Mouse (Mus musculus): ENCODE measurements around the gene Naa11. TPM values are rescaled to one million over a fixed set of nuclear protein-coding genes. Genes with fewer than 3 reads are reported as not detected.

The Naa11 gene
- total RNA-seq (2017), result not detected in 3 replicates

DNA sequence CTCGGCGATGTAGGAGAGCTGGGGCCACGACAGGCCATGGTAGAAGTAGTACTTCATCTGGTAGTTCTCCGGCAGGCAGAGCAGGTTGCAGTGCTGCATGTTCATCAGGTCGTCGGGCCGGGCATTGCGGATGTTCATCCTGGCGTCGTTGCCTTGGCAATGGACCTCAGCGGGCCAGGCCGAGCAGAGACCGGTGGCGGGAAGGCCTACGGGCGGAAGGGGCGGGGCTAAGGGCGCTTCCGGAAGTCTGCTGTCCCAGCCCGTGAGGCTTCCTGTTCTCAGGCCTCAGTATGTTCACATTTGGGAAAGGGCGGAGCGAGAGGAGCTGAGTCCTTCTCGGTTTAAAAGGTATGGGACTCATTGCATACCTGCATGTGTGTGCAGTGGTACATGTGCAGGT, at the start of gene Naa11:
Gene Naa11, minus strand, starts transcription at position 220 of the 400 bp plus-strand sequence.
- no peak for ATAC-seq (replicated peaks; ENCODE audit: insufficient number of reproducible peaks, low FRiP score, low TSS enrichment, poor library complexity, severe bottlenecking)

DNA sequence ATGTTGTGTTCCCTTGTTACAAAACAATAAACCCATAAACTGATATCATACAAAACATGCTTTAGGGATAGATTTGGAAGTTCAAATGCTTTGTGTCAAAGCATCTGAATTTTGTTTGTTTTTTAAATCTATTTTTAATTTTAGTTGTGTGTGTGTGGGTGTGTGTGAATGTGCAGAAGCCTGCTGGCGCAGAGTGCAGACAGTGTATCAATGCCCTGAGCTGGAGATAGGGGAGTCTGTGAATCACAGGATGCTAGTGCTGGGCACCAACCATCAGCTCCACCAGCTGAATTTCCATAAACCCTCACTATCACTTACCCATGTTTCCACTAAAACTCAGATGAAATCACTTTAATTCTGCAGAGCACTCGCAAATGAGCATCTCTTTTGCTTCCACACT, 40.3 kb upstream of the Naa11 start:
- ATAC-seq (replicated peaks; ENCODE audit: insufficient number of reproducible peaks, low FRiP score, low TSS enrichment, poor library complexity, severe bottlenecking), result no peak

DNA sequence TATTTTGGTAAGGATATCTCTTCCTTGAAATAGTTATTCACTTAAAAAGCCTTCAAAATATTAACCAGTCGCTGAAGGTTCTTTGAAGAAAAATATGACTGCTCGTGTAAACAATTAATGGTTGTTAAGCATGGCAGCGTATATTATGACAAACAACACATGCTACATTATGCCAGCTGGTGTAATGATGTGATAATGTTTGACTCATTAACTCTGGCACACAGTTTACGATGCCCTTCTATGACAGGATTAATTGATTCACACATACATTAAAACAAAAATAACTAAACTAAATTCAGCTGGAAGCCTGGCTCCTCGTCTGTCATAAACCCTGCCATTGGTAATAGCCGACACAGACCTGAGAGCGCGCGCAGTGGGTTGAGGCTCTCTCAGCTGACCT, 37.8 kb upstream of the Naa11 start:
- ATAC-seq (replicated peaks; ENCODE audit: insufficient number of reproducible peaks, low FRiP score, low TSS enrichment, poor library complexity, severe bottlenecking), result no peak

DNA sequence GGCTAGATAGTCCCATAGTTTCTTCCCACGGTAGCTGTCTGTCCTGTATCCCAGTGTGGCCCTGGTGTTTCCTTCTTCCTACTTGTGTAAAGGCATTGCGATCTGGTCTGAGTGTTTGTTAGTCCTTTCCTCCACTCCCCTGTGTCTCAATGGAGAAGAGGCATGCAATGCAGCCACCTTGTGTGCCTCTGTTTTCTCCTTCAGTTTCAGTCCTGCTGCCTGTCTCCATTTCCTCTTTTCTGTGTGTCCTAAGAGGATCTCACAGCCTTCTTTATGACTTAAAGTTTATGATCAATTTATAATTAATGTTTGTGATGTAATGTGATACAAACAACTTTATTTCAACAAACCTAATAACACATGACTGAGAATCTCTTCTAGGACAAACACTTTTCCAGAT, 29.5 kb upstream of the Naa11 start:
- ATAC-seq (replicated peaks; ENCODE audit: insufficient number of reproducible peaks, low FRiP score, low TSS enrichment, poor library complexity, severe bottlenecking), result no peak

DNA sequence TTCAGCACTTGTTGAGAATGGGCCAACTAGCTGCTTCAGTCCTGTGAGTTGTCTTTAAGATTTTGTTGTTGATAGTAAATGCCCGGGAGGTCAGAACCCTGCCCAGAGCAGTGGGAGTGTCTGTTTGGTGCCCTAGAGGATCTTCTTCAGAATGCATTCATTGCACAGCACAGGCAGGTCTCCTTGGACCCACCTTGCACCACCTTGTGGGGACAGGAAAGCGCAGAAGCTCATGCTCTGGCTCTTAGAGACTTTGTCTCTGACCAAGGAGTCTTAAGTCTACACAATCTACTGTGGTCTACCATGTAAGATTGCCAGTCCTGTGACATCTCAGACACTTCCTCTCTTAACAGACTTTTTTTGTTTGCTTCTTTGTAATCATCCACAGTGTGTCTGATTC, 25.0 kb upstream of the Naa11 start:
- no peak for ATAC-seq (replicated peaks; ENCODE audit: insufficient number of reproducible peaks, low FRiP score, low TSS enrichment, poor library complexity, severe bottlenecking)

DNA sequence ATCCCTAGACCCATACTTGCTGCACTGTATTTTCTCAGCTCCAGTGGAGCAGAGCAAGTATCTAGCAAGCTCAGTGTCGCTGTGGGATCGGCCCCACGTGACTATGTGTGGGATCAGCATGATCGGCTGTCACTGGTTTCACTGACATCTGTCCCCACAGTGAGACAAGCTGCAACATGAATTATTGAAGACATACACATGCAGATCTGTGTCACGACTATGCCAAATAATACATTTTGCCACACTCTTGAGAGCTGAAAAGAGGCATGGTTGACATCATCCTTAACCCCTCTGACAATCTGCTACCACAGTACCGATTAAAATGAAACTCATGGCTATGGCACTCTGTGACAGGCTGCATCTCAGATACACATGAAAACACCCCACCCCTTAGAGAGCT, 23.7 kb upstream of the Naa11 start:
- ATAC-seq (replicated peaks; ENCODE audit: insufficient number of reproducible peaks, low FRiP score, low TSS enrichment, poor library complexity, severe bottlenecking), result no peak

DNA sequence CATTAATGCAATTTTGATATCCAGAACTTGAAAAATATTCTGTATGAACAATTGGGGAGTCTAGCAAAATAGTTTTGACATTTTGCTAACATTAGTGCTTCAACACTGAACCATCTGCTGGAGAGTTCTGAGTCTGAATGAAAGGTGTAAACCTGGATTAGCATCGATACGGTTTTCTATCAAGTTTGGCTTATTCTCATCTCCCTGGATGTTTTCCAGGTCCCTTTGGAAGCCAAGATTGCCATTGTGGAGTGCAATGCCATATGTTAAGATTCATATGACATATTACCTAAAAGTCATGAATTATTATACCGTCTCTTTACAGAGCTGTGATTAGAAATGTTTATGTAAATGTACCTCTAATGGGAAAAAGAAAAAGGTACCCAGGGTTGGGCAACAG, 21.5 kb upstream of the Naa11 start:
- ATAC-seq (replicated peaks; ENCODE audit: insufficient number of reproducible peaks, low FRiP score, low TSS enrichment, poor library complexity, severe bottlenecking), result no peak

DNA sequence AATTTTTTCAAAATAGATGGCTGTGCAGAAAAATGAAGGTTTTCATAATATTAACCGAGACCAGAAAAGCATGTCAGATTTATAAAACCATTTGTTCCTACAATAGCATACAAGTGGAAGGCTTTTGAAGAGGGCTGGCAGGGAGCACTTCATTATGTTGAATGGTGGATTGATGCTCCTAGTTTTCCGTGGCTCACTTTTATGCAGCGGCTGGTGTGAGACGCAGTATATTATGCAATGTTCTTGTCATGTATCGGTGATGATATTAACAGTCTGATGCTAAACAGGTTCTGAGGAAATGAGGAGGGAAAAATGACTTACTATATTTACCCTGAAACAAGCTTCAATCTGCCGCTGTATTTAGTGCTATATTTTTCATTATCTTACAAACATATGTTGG, 18.0 kb upstream of the Naa11 start:
- no peak for ATAC-seq (replicated peaks; ENCODE audit: insufficient number of reproducible peaks, low FRiP score, low TSS enrichment, poor library complexity, severe bottlenecking)

DNA sequence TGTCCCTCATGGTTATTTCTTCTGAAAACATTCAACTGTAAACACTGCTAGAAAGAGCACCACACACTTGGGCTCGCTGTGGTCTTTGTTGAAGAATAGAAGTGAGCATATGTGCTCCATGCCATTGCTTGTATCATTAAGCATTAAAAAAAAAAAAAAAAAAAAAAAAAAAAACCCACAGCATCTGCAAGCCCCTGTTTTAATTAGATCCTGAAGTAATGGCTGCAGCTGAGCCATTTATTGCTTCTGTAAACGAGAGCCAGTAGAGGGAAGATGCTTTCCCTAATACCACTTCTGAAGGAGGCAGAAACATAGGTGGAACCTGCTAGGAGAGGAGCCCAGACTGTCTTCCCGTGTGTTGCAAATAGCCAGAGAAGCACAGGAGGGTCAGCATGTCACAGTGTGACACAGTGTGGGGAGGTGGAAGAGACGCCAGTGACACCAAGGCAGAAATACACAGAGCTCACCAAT, 17.1 kb upstream of the Naa11 start:
- no peak for ATAC-seq (replicated peaks; ENCODE audit: insufficient number of reproducible peaks, low FRiP score, low TSS enrichment, poor library complexity, severe bottlenecking)

DNA sequence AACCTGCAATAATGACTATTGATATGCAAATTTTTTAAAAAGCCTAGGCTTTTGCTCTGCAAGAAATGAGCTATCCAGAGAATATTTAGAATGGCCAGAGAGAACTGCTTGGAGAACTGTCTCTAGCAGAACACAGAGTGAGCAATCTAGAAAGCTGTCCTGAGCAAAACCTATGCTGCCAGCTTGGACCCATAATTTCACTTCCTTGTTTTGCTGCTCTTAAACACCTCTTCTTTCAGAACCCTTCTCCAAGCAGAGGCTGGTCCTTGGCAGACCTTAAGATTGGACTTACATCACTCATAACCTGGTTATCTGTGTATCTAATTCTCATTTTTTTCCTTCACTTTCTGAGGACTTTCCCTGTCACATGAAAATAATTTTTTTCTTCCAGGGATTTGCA, 8.9 kb upstream of the Naa11 start:
- no peak for ATAC-seq (replicated peaks; ENCODE audit: insufficient number of reproducible peaks, low FRiP score, low TSS enrichment, poor library complexity, severe bottlenecking)

DNA sequence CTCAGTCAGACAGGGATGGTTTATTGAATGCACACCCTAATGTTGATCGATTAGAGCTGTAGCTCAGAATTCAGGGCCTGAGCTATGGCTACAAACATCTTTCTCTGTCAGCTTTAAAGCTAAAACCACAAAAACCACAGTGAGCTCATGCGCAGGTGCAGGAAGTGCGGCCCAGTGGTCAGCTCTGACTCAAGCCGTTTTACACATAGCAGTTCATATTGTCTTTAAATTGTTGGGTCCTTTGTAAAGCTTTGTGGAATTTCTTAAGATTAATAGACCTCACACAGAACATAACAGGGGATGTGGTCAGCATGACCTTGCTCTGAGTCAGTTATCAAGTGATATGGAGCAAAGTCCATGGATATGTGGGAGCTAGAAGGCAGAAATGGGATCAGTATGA, 5.4 kb upstream of the Naa11 start:
- ATAC-seq (replicated peaks; ENCODE audit: insufficient number of reproducible peaks, low FRiP score, low TSS enrichment, poor library complexity, severe bottlenecking), result no peak

DNA sequence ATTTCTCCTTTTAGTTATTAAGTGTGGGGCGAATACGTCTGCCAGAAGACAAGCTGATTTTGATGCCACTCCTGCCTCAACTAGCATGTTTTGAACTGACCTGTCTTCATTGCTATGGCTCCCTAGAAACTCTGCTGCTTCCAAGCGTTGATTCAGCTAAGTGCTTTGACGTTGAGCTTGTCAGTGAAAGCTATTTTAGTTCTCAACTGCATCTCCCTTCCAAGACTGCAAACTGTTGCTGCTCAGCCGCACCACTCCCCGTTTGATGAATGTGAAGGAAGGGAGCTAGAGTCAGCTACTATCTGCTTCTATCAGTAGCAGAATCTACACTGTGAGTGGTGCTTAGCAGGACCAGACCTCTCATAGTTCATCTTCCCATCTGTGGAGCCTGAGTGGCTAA, 4.6 kb downstream of the Naa11 start:
- ATAC-seq (replicated peaks; ENCODE audit: insufficient number of reproducible peaks, low FRiP score, low TSS enrichment, poor library complexity, severe bottlenecking), result no peak

DNA sequence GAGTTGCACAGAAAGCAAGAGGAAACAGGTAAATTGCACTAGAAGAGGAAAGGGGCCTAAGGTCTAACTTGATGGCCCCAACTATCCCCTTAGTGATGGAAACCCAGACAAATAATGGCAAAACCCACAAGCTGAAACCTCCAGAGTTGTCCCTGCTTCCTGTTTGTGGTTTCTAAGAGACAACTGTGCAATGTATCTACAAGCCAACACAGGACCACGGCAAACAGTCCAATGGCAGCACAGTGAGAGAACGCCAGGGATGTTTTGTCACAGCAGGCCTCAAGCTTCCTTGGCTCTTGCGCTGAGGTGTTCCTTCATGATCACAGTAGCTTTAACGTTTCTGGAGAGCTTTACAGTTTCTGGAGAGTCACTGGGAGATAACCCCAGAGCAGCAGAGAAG, 7.8 kb downstream of the Naa11 start:
- ATAC-seq (replicated peaks; ENCODE audit: insufficient number of reproducible peaks, low FRiP score, low TSS enrichment, poor library complexity, severe bottlenecking), result no peak

DNA sequence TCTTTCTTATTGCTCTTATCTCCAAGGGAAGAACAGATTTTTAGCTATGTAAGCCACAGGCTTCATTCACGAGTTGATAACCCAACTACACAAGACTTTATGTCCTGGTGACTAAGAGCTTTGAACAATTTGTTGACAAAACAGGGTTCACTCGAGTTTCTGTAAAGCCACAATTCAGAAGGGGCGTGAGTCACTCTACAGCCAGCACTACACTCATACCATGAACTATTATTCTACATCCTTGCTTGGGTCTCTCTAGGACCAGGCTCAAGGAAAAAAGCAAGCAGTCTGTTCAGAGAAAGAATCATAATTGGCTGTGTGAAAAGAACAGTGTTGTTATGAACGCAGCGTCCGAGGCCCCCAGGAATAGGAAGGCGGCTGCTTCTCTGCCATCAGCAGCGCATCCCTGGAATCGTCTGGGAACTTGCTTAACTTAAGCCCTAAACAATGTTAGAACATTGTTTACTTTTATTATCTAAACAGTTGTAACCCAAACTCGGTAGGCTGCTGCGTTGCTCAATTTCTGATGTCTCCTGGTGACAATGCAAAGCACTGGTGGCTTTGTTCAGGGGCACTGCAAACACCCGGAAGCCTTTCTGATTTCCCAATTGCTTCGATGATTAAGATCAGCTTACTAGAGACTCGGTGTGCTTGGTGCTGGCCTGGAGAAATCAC, 9.5 kb downstream of the Naa11 start:
- no peak for ATAC-seq (replicated peaks; ENCODE audit: insufficient number of reproducible peaks, low FRiP score, low TSS enrichment, poor library complexity, severe bottlenecking)

DNA sequence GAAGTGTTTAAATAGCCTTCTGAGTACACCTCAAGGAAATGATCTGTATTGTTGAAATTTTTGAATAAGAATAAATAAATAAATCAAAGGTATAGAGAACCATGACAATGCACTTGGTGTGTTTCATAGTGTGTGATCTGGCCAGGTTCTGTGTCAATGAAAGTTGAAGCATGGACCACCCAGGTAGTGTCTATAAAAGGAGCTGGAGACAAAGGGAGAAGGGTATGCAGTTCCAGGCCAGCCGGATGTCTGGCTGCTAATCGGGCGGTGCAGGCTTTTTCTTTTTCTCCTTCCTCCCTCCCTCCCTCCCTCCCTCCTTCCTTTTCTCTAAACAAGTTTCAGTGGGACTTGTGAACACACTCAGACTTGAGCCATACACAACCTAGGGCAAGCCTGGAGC, 12.2 kb downstream of the Naa11 start:
- ATAC-seq (replicated peaks; ENCODE audit: insufficient number of reproducible peaks, low FRiP score, low TSS enrichment, poor library complexity, severe bottlenecking), result no peak

DNA sequence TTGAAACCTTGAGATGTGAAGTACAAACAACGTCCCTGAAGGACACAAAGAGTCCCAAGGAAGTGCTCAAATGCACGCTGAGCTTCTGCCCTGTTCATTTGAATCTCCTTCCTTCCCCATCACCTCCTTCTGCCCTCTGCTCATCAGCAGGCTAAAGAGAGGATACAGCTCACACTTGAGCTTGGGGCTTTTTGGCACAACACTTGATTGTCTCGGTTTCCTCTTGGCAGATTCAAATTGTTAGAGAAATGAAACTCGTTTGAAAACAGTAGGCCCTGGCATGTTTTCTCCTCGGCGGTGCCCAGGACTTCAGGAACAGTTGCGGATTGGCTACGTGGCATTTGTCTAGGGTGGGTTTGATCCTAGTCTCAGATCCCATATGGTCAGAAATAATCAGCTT, 27.4 kb downstream of the Naa11 start:
- ATAC-seq (replicated peaks; ENCODE audit: insufficient number of reproducible peaks, low FRiP score, low TSS enrichment, poor library complexity, severe bottlenecking), result no peak

DNA sequence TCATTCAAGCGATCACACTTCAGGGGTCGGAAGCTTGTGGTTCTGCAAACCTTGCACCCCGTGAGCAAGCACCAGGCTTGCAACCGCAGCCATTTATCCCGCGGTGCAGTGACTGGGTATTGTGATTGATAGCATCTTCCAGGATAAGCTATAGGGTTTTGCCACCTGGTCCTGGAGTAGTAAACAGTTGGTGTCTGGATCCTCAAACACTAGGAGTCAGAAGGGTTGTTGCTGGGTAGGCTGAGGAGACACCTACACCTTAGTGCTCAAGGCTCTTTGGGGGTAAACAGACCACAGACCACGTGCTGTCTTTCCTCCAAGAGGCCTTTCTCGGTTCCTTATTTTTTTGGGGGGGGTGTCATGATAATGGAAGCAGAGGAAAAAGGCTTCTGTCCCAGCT, 27.9 kb downstream of the Naa11 start:
- no peak for ATAC-seq (replicated peaks; ENCODE audit: insufficient number of reproducible peaks, low FRiP score, low TSS enrichment, poor library complexity, severe bottlenecking)

DNA sequence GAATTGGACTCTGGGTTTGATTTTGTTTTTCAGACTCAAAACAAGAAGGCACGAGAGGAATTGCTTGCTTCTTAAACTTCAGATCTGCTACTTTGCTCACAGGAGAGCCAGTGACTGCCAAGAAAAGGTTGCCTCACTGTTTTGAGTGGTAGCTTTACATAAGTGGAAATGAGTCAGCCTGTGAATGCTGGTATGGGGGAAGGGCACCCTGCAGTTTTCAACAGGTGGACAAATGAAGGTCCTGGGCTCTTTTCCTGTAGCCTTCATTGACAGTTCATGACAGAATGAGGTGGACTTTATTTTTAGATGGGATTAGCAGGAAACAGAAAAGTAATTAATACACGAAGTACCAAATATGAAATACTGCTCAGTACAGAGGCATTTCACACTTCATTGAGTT, 29.6 kb downstream of the Naa11 start:
- ATAC-seq (replicated peaks; ENCODE audit: insufficient number of reproducible peaks, low FRiP score, low TSS enrichment, poor library complexity, severe bottlenecking), result no peak

DNA sequence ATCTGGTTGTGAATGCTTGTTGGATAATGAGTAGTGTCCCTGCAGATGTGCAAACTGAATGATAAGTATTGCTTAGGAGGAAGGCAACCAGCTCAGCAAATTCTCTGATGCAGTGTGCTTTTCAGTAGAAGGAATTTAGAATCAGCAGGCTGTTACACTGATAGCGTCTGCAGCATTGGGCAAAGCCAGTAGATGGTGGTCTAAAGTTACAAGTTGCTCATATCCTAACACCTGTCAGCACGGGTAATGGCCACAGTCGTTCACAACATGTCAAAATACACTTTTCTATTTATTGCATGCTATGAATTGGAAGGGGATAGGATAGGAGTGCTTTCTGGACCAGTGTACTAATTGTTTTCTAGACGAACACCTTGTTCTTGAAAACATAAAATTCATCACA, 33.1 kb downstream of the Naa11 start:
- ATAC-seq (replicated peaks; ENCODE audit: insufficient number of reproducible peaks, low FRiP score, low TSS enrichment, poor library complexity, severe bottlenecking), result no peak

DNA sequence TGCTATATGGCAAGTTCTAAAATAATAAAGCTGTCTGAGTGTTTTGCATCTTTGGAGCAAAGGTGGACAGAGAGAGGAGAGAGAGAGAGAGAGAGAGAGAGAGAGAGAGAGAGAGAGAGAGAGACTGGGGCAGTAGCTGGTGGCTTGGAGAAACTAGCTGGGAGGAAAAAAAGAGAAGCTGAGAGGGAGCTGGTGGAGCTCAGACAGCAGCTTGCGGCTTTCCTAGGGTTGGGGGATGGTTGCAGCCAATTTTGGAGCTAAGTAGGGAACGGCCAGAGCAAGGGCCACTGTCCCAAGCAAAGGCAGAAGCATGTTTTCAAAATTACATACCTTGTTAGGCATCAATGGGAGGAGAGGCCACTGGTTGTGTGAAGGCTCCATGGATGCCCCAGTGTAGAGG, 36.0 kb downstream of the Naa11 start:
- ATAC-seq (replicated peaks; ENCODE audit: insufficient number of reproducible peaks, low FRiP score, low TSS enrichment, poor library complexity, severe bottlenecking), result no peak

DNA sequence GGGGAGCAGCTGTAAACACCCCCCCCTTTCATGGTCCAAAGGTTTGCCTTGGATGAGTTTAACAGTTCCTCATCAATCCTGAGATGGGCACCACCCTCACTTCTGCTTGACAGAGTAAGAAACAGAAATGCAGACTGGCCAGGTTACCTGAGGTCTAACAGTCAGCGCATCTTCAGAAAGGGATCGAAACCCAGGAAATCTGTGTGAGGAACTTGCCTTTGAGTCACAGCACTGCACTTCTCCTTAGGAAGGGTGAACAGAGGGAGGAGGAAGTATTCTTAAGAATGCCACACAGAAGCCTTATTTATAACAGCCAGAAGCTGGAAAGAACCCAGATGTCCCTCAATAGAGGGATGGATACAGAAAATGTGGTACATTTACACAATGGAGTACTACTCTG, 37.0 kb downstream of the Naa11 start:
- ATAC-seq (replicated peaks; ENCODE audit: insufficient number of reproducible peaks, low FRiP score, low TSS enrichment, poor library complexity, severe bottlenecking), result 0 out of 2 replicates have a peak, but pooled peaks have one; percentile 50

All from monocyte, adult 5-6 weeks (primary cell).